Mouse (Mus musculus) megakaryocyte, embryonic 14.5 days (primary cell): ENCODE results near the gene Csmd2. TPM values are rescaled to one million over a fixed set of nuclear protein-coding genes. Genes with fewer than 3 reads are reported as not detected.

Experiments used
- H3K27me3 ChIP-seq: replicated peaks from 2 replicates; pipeline ENCODE3; 2012; ENCODE audit warnings: inconsistent platforms
- H3K36me3 ChIP-seq: replicated peaks from 2 replicates; pipeline ENCODE3; 2012; ENCODE audit warnings: low read length, inconsistent platforms, mixed read lengths
- H3K4me1 ChIP-seq: 2 replicates; pipeline ENCODE4 v1.6.1; 2012; ENCODE audit warnings: inconsistent platforms
- H3K4me3 ChIP-seq: replicated peaks from 2 replicates; pipeline ENCODE3; 2012; ENCODE audit warnings: moderate library complexity, mild to moderate bottlenecking, inconsistent platforms
- H3K9me3 ChIP-seq: 2 replicates; pipeline ENCODE4 v1.6.1; 2012; ENCODE audit warnings: inconsistent platforms
- FLI1 ChIP-seq: IDR thresholded peaks from 2 replicates; pipeline ENCODE4 v1.6.1; 2012; ENCODE audit warnings: low read length, inconsistent platforms, mixed read lengths
- GATA1 ChIP-seq: IDR thresholded peaks from 3 replicates; pipeline ENCODE4 v1.6.1; 2012; ENCODE audit warnings: mixed read lengths, low read length, inconsistent platforms, borderline replicate concordance
- polyA plus RNA-seq: library from polyadenylated mRNA; stranded (reverse); fragments of >175 nt; gene quantifications from 2 replicates; pipeline ENCODE4 v1.2.3, GENCODE M21; 2012; ENCODE audit warnings: low replicate concordance; ENCODE audit not compliant: insufficient read depth

Csmd2 gene
- polyA plus RNA-seq, 1 experiment, result not detected

DNA sequence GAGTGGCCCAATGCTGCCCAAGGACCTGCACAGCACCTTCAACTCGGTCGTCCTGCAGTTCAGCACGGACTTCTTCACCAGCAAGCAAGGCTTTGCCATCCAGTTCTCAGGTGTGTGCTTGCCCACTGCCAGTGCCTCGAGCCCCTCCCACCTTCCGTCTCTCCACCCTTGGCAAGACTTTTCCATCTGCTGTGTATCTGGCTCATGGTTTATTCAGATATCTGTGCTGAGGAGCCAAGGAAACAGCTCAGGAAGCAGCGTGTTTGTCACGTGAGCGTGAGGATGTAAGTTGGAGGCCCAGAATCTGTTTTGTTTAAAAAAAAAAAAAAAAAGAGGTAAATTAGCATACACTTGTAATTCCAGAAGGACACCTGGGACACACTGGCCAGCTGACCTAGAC, 455.1 kb downstream of the Csmd2 start:
- no peaks in the 10 kb centered on the region for H3K4me1 ChIP-seq
- TF ChIP-seq GATA1 (no peak), FLI1 (no peak)
- H3K36me3 ChIP-seq, result no peaks in the 10 kb centered on the region
- H3K4me3 ChIP-seq, result no peak overlapping the region
- no peaks in the 10 kb centered on the region for H3K9me3 ChIP-seq
- no peaks in the 10 kb centered on the region for H3K27me3 ChIP-seq

DNA sequence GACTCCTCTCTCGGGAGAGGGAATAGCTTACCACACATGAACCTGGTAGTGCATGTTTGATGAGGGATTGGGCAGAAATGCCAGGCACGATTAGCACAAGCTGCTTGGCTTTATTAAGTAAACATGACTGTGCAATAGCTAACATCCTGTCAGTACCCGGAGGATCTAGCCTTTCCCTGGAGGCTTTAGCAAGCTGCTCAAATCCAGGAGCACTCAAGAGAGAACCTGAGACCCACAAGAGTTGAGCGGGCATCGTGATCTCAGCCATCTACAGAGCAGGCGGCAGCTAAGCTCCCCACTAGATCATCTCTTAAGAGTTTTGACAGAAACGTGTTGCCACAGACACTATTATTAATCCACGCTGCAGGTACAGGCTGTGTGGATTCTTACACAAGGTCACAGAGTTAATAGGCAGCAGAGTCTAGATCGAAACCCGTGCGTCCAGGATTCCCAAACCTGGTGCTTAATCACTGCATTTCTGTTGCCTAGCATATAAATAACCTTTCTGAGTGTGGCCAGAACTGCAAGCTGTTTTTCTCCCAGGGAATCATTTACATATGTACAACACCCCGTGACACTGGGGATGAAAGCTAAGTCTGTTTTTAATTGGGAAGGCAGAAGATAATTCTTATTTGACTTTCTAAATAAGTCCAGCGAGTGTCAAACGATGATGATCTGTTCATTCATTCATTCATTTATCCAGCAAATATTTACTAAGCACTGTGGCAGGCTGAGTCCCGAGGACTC, 458.0 kb downstream of the Csmd2 start:
- H3K4me3 ChIP-seq, result no peak overlapping the region
- H3K4me1 ChIP-seq, result no peaks in the 10 kb centered on the region
- no peaks in the 10 kb centered on the region for H3K27me3 ChIP-seq
- H3K36me3 ChIP-seq, result no peaks in the 10 kb centered on the region
- TF ChIP-seq GATA1 (no peak), FLI1 (no peak)
- no peaks in the 10 kb centered on the region for H3K9me3 ChIP-seq

DNA sequence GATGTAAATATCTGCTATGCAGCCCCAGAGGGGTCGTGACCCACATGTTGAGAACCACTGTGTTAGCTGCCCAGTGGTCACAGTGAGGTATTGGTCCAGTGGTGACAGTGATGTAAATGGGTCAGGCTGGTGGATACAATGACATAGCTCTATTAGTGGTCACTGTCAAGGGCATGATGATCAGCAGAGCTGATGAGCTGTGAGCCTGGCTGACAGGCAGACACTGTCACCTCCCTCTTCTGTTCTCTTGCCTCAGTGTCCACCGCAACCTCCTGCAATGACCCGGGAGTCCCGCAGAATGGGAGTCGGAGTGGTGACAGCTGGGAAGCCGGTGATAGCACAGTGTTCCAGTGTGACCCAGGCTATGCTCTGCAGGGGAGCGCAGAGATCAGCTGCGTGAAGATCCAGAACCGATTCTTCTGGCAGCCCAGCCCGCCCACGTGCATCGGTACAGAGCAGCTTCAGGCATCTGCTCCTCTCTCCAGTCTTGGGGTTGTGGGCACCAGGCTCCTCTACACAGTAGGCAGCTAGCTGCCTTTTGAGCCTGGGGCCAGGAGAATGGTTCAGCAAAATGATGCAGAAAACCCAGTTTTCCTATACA, 461.3 kb downstream of the Csmd2 start:
- Histone ChIP-seq H3K9me3 (no peaks in the 10 kb centered on the region), H3K4me3 (no peak overlapping the region), H3K36me3 (no peaks in the 10 kb centered on the region), H3K27me3 (no peaks in the 10 kb centered on the region), H3K4me1 (no peaks in the 10 kb centered on the region)
- TF ChIP-seq GATA1 (no peak), FLI1 (no peak)

DNA sequence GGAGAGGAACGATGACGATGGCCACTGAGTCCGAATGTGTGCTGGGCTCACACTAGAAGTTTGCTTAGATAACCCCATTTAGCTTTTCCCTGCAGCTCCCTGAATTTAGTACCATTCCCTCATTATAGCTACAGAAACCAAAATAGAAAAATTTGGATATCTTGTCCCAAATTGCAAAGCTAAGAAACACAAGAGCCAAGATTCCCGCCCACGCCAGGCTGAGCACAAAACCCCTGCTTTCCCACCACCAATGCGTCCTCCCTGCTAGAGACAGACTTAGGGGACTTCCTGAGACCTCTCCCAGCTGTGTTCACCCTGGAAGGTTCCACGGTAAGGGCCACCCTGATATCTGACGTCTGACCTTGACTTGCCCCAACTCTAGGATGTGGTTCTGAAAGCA, 462.5 kb downstream of the Csmd2 start:
- Histone ChIP-seq H3K9me3 (no peaks in the 10 kb centered on the region), H3K4me1 (no peaks in the 10 kb centered on the region), H3K27me3 (no peaks in the 10 kb centered on the region), H3K4me3 (no peak overlapping the region), H3K36me3 (no peaks in the 10 kb centered on the region)
- TF ChIP-seq FLI1 (no peak), GATA1 (no peak)

DNA sequence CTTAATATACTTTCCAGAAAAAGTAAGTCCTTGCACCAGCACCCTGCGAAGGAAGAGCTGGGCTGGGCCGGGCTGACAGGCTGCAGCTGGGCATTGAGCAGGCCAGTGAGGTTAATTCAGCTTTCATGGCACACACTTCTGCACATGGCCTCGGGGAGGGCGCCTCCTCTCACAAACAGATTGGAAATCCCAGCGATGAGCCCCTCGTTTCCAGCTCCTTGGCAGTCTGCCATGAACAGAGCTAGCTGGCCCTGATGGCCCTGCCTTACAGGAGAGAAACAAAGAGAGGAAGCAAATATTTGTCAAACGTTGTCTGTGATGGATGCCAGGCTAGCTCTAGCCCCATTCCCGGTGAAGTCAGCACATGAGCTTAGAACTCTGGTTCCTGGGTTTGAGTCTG, 463.3 kb downstream of the Csmd2 start:
- Histone ChIP-seq H3K9me3 (no peaks in the 10 kb centered on the region), H3K4me3 (no peak overlapping the region)
- TF ChIP-seq FLI1 (no peak), GATA1 (no peak)

DNA sequence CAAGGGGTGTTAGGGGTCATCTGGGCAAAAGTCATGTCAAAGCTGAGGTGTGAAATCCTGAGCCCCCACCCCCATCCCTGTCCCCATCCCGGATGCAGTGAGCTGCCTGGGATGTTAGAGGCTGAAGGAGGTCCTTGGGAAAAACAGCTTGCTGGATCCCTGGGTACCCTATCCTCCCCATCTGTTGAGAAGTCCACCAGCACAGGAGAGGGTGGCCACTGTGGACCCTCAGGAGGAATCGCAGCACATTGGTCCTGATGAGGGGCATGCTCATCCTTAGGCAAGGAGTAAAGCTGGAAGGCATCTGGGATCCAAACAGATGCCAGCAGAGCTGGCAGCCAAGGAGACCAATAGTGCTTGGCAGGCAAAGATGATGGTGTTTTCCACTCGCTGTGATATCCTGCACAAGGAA, 463.7 kb downstream of the Csmd2 start:
- TF ChIP-seq FLI1 (no peak), GATA1 (no peak)
- H3K9me3 ChIP-seq, result no peaks in the 10 kb centered on the region
- H3K36me3 ChIP-seq, result no peaks in the 10 kb centered on the region
- no peaks in the 10 kb centered on the region for H3K27me3 ChIP-seq
- no peaks in the 10 kb centered on the region for H3K4me1 ChIP-seq
- no peak overlapping the region for H3K4me3 ChIP-seq

More for the DNA sequence above, 463.3 kb downstream of the Csmd2 start:
- no peaks in the 10 kb centered on the region for H3K36me3 ChIP-seq
- no peaks in the 10 kb centered on the region for H3K4me1 ChIP-seq
- H3K27me3 ChIP-seq, result no peaks in the 10 kb centered on the region

DNA sequence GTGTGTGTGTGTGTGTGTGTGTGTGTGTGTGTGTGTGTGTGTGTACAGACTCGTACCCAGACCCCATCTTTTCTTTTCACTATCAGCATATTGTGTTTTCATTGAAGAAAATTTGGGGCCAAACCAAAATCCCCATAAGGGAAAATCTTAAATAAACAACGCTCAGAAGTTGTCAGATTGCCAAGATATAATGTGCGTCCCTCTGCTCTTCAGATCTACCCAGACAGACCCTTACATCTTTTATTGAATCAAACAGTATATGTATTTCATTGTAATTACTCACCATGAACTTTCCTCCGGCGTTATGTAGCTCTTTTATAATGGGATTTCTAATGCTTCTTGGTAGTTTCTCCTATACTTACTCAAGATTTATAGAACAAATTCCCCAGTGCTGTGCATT, 479.1 kb downstream of the Csmd2 start:
- no peaks in the 10 kb centered on the region for H3K36me3 ChIP-seq

DNA sequence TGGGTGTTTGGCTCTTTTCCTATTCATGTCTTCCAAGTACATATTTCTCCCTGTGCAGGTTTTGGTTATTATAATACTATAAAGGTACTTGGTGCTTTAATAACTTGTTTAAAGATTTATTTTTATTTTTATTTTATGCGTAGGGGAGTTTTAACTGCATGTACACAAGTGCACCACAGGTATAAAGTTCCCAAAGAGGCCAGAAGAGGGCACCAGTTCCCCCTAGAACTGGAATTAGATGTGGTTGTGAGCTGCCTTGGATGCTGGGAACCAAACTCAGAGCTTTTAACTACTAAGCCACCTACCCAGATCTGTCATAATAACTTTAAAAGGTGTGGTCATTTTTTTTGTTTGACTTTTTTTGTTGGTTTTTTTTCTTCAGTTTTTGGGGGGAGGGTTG, 480.4 kb downstream of the Csmd2 start:
- H3K36me3 ChIP-seq, result no peaks in the 10 kb centered on the region
- peaks cover 4% of the 10 kb centered on the region for H3K27me3 ChIP-seq
- no peak overlapping the region for H3K4me3 ChIP-seq
- TF ChIP-seq FLI1 (no peak), GATA1 (no peak)
- H3K4me1 ChIP-seq, result no peaks in the 10 kb centered on the region
- H3K9me3 ChIP-seq, result 0 out of 2 replicates have a peak, but pooled peaks cover 6% of the 10 kb centered on the region

More for the DNA sequence above, 479.1 kb downstream of the Csmd2 start:
- TF ChIP-seq GATA1 (no peak), FLI1 (no peak)
- Histone ChIP-seq H3K4me3 (no peak overlapping the region), H3K27me3 (no peaks in the 10 kb centered on the region), H3K9me3 (no peaks in the 10 kb centered on the region), H3K4me1 (no peaks in the 10 kb centered on the region)

DNA sequence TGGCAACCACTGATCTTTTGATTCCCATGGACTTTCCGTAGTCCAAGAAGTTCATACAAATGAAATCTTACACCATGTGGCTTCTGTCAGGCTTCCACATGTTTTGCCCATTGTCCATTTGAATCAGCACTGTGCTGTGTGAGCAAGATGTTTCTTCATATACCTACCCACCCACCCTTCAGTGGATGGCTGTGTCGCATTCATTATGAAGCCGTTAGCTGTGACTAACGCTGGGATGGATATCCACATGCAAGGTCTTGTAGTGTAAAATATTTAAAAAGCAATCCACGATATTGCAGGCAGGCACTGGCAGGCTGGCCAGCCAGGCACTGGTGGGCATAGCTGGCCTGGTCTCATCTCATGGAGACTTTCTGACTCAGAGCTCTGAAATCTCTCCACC, 488.6 kb downstream of the Csmd2 start:
- Histone ChIP-seq H3K9me3 (0 out of 2 replicates have a peak, but pooled peaks cover 6% of the 10 kb centered on the region), H3K27me3 (peaks cover 7% of the 10 kb centered on the region), H3K4me1 (no peaks in the 10 kb centered on the region), H3K36me3 (no peaks in the 10 kb centered on the region), H3K4me3 (no peak overlapping the region)
- TF ChIP-seq GATA1, result no peak

DNA sequence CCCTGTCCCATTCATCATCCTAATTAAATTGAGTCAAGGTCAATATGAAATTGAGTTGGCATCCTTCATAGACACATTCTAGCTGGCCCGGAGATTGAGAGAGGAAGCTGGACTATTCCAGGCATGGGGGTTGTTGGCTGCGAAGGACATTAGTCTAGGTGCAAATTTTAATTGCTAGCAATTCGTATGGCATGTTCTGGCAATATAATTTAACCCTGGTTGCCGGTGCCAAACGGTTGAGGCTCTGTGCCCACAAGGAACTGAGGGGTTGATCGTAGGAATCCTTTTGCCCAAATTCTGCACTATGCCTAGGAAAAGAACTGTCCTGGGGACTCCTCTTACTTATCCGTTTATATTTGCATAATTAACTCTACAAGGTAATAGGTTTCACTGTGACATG, 496.2 kb downstream of the Csmd2 start:
- H3K27me3 ChIP-seq, result peaks cover 5% of the 10 kb centered on the region
- H3K4me1 ChIP-seq, result no peaks in the 10 kb centered on the region
- H3K4me3 ChIP-seq, result no peak overlapping the region
- TF ChIP-seq GATA1, result no peak
- TF ChIP-seq FLI1, result no peak
- H3K36me3 ChIP-seq, result no peaks in the 10 kb centered on the region
- H3K9me3 ChIP-seq, result no peaks in the 10 kb centered on the region
